Mouse (Mus musculus) MEL-GATA-1-ER (cell line): ENCODE measurements around the gene Rpn1.
"Not testable (repeated sequence)": the region's sequence is repeated elsewhere in the genome, so short reads cannot be mapped to it uniquely, and the experiment has no call there.

Experiments
- DNase-seq: peaks from one replicate; pipeline ENCODE4 v3.0.0-alpha.2; 2012; ENCODE audit warnings: low read depth; ENCODE audit errors: extremely low read depth

Gene Rpn1

DNA sequence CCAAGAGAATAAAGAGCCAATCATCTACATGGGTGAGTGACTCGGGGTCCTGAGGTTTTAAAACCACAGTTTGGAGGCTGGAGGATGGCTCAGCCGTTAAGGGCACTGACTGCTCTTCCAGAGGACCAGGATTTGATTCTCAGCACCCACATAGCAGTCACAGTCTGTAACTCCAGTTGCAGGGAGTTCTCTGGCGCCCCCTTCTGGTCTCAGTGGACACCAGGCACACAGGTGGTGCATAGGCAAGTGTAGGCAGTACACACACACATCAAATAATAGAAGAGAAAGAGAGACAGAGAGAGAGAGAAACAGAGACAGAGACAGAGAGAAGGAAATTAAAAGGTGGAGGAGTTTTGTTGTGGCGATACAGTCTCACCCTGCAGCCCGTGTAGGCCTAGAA is 35.0 kb downstream of the Rpn1 start:
- DNase-seq: no peak

DNA sequence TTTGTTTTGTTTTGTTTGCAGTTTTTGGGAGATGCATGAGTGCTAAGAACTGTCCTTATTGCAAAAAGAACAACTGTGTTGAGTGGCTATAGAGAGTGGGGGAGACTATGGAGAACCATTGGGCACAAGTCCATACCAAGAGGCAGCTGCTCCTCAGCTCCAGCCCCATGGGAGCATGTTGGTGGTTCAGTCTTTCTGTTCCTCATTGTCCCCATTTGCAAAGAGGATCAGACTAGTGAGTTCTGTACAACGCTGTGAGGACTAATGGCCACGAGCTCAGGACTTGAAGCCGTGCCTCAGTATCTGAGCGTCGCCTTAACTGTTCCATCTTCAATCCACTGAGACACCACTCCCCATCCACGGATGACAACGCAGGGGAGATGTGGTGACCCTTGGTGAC is 36.5 kb downstream of the Rpn1 start:
- no peak for DNase-seq

DNA sequence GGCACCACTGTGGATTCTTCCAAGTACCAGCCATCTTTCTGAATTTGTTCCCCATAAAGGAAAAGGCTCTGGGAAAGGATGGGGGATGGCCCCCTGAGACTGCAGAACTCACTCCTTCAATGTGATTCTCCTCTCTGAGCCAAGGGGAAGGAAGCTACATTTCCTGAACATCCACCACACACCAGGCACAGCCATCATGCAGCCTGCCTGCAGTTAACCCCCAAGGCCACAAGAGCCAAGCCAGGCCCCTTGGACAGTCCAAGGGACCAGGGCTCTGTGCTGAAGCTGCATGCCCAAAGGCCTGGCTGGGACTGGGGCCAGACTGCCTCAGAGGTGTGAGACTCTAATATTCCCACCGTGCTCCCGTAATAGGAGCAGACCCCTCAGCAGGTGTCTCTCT is 37.5 kb downstream of the Rpn1 start:
- DNase-seq: no peak

DNA sequence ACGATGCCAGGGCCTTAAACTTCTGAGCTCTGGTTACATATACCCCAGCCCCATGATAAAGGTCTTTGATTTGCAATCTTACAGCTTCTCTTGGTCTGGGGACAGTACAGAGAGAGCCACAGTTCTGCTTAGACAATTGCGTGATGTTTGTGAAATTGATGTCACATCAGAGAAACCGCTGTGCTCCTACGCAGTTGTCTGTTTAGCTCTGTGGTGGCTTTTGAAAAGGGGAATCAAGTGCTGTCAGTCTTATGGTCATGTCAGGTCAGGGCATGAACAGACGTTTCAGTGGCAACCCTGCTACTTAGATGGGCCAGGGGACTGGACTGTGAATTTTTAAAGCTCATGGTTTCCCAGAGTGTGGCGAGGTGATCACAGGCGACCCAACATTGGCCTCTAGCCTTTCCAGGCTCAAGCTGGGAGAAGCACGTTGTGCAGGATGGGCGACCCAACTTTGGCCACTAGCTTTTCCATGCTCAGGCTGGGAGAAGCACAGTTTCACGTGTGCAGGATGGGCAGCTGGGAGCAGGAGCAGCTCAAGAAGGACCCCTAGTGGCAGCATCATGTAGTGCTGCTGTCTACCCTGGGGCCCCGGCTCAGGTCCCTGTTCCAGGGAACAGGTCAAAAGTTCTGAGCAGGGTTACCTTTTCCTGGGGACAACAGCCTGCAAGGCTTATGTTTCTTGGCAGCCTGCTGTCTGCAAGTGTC is 39.0 kb downstream of the Rpn1 start:
- DNase-seq: no peak

DNA sequence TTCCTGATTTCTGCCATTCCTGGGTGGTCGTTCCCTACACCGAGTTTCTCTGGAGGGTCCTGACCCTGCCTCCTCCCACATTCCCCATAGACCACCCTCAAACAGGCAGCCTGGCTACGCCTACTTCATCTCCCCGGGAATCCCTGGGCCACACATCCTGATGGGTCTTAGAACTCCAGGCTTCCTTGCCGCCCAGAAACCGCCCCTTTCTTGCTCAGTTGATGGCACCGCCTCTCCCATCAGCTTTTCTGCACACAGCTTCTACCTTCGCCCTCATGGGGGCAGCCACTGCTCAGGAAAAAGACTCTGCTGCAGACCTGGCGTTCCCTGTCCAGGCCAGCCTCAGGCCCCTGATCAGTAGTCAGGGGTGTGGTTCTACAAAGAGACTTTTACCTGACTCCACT is 39.6 kb downstream of the Rpn1 start:
- DNase-seq: peak; percentile 44

DNA sequence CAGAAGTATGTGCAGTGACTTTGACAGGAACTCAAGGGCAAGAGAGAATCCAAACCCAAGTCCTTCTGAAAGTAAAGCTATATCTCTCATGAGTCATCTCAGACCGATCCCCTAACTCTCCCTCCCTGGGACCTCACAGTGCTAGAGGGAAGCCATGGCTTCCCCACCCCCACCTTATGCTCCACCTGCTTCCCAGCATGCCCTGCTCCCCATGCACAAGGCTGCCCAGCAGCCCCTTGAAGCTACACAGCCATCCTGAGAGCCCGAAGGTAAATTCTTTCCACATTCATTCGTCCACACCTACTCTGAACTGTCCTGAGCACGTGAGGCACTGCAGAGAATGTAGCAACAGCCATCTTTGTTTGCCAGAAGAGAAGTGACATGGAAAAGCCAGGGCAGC is 40.3 kb downstream of the Rpn1 start:
- DNase-seq: no peak

DNA sequence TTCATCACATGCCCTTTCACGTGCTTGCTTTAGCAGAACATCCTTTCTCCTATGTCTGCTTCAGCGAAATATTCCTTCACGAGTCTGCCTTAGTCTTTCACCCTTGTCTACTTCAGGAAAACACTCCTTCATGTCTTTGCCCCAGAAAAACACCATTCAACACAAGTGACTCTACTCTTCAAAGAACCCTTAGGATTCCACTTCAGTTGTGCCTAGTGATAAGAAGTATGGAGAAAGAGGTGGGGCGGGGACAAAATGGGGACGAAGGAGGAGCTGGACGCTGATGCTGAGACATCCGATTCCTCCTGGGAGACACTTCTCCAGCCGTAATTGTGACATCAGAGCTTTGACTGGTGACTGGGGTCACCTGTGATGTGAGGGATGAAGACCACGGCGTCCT is 41.5 kb downstream of the Rpn1 start:
- not testable (repeated sequence) for DNase-seq

DNA sequence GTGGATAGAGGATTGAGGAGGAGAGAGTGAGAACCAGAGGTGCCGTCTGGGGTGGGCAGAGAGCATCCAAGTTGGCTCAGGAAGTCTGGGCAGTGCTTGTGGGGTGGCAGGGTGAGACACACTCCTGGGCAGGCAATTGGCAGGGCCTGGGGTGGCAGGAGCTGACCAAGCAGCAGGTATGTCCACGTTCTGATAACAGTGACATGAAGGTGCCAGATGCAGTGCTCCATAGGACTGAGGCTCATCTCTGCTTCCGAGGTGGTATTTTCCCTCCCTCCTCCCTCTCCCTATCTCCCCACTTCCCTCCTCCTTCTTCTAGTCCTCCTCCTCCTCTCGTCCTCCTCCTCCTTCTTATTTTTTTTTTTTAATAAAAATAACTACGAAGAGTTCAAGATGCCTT is 47.2 kb downstream of the Rpn1 start:
- DNase-seq: no peak

DNA sequence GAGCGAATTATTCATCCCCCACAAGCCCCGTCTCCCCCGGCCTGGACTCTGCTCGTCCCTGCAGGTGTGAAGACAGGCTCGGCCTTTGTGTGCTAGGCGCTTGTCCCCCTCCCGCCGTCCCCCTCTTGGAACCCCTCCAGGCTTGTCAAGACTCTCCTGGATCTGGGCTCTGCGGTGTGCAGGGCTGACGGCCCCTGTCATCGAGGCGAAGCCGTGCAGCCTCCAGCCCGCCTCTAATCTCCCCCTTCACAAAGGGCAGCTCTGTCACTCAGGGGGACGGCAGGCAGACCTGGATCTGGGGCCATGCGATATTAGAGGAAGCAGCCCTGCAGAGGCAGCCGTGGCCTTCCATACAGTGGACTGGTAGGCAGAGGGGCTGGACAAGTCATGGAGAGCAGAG is 47.8 kb downstream of the Rpn1 start:
- DNase-seq: no peak

DNA sequence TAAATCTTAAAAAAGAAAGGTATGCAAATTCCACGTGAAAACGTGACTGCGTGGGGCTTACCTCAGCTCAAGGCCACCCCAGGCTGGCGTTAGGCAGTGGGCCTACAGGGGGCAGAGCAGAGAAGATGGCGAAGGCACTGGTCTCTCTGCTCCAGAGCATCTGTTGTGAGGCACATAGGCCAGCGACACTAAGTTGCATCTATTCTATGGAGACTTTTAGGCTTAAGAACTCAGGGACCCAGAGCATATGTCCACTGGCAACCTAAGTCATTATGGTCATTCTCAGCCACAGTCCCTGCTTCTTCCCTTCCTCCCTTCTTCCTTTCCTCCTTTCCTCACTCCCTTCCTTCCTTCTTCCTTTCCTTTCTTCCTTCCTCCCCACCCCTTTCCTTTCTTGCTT is 48.8 kb downstream of the Rpn1 start:
- no peak for DNase-seq

DNA sequence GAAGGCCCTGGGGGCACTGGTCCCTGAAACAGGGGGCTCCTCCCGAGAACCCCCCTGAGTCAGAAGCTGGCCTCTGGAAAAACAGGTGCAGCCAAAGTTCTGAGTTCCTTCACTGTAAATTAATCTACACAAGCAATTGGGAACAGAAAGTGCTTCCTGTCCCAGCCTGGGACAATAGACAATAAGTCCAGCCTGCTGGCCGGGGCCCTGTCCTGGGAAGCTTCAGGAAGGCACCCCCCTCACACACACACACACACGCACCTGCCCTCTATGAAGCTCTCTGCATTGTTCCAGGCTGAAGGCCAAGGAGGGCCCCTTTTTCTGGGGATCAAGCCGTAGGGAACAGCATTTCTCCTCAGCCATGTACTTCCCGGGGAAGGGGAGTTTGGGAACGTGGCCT is 49.6 kb downstream of the Rpn1 start:
- DNase-seq: no peak

DNA sequence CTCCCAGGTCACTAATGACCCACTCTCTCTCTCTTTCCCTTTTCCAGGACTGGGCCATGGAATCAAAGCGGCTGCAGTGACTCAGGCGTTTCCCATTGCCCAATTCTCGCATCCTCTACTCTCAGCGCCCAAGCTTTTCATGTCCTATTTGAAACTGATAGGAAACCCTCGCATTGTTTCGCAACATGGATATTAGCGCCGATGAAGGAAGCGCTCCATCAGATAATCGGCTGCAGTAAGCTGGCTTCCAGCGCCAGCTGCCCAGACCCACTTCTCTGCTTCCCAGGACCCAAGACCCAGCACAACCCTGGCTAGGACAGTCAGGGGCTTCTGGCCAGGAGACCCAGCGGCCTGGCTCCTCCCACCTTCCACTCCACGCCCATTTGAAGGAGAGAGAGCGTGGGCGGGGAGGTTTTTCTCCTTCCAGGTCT is 51.9 kb downstream of the Rpn1 start:
- DNase-seq: no peak

DNA sequence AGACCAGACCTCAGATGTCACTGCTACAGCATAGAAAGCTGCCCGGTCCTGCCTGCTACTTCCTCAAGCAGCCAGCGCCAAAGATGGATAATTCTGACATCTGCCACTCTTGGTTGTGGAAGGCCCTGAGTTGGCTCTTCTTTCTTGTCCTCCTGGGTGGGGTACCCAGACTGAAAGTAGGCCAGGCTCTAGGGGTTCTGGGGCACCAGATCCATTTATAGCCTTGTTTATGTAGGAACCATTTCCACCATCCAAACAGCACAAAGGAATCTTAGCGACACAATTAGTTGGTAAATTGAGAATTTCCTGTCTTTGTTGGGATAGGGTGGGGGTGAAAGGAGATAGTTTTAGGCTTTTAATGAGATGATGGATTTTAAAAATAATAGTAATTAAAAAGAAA is 54.2 kb downstream of the Rpn1 start:
- no peak for DNase-seq

DNA sequence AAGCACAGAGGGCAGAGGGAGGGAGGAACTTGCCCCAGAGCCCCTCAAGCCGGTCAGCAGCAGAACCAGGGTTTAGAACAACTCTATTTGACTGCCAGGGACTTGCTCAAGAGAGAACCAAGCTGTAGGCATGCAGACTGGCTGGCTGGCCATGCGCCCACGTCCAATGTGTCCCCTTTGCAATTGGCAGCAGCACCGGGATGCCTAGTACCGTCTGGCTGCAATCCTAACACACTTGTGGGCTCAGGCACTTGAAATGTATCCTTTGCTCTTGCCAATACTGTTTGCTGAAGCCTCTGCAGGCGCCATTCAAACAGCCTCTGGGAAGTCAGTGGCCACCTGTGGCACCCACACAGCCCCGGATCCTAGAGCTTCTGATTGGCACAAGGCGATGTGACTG is 56.0 kb downstream of the Rpn1 start:
- DNase-seq: no peak

DNA sequence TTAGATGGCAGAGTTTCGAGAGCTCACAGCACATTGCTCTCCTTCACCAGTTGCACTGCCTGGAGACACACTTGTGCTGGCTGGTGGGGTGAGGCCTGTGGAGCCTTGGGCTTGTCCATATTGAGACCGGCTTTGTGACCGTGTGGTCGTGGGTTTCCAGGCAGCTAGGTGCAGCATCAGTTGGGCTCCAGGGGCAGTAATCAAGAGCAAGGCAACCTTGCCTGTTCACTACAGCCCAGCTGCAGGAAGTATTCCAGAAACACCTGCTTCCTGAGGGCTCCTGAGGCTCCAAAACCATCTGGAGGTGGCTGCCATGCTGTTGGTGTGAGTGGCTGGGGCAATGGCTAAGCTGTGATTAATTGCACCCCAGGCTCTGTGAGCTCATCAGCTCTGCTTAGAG is 61.5 kb downstream of the Rpn1 start:
- DNase-seq: no peak

DNA sequence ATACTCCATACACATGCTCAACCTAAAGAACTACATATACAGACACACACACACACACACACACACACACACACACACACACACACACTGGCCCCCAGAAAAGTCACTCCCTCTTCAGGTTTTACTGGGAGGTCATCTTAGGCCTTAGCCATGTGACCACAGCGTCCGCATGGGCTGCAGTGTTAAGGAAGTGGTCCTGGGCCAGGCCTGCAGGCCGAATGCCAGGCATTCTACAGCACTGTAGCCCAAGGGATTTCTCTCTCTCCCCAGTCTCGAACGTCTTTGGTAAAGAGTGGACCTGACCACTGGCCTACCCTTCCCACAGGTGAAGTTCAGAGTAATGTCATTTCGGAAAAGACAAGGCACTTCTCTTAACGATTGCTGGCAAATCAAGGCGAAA is 62.3 kb downstream of the Rpn1 start:
- no peak for DNase-seq

DNA sequence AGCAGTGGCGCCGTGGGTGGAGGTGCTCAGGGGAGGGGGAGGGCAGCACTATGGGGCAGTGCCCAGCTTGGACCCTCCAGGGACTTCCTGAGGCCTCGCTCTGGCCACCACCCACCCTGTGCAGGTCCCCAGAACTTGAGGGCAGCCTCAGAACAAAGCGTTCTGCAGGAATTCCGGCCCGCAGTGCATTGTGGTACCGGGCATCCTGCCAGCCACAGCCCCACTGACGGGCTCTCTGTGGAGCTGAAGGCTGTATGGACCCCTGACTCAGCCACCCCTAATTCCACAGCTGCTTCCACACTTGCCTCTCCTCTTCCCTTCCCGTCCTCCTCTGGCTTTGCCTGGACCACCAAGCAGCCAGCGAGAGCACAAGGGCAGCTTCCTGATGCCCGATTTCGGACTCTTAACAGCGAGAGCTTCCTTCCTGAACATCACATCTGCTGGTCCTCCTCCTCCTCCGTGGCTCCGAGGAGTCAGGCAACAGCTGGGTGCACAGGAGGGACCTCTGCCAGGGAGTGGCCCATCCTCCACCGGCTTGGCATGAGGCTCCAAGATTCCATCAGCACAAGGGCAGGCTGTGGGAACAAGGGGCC is 63.2 kb downstream of the Rpn1 start:
- DNase-seq: no peak

DNA sequence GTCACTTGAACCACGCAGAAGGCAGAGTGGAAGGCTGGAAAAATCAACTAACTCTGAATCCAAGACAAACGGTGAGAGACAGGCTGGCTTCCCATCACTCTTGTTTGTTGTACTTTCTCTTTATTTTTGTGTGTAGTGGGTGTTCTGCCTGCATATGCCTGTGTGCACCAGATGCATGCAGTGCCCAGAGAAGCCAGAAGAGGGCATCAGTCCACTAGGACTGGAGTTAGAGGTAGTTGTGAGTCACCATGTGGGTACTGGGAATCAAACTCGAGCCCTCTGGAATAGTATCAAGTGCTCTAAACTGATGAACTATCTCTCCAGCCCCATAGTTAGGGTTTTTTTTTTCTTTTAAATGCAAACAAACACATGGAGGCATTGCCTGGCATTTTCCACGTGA is 67.1 kb downstream of the Rpn1 start:
- no peak for DNase-seq

DNA sequence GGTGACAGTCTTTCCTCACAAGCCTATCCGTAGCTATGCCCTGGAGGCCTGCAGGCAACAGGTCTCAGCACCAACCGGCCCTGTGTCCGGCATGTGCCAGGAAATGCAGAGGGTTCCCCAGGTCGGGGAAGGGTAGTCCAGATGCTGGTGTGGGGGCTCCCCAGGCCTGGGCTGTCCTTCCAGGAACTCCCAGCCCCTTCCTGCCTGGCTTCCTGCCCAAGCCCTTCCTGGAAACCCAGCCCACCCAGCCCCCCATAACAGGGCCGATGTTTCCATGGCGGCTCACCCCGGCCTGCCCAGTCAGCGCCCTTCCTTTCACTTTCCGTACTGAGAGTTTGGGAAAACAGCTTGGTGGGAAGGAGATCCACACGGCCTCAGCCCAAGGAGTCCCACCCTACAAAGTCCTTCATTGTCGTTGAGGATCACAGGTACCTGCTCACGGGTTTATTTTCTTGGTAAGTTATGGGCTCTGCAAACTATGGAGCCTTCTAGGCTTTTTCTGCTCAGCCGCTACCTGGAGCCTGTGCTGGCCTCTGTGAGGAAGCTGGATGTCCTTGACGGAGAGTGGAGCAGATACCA is 67.9 kb downstream of the Rpn1 start:
- DNase-seq: no peak

DNA sequence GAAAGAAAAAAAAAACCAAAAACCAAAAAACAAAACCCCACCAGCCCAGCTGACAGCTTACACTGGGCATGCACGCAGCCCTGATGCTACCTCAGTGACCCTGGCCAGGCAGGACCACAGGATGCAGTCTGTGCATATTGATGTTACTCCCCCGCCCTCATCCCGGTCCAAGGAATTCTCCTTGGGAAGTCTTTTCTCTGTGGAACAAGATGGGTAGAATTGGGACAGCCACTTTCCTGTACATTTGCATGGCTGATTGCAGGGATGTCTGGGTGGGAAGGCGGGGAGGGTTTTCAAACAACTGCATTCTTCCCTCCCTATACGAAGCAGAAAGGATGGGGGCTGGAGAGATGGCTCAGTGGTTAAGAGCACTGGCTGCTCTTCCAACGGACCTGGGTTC is 68.7 kb downstream of the Rpn1 start:
- no peak for DNase-seq
